Mouse (Mus musculus): ENCODE results near the gene Vps16. TPM values are rescaled to one million over a fixed set of nuclear protein-coding genes. Genes with fewer than 3 reads are reported as not detected.
A peak's percentile ranks its signal among the peaks of the same experiment; 100 is the strongest.

Gene Vps16
- polyA plus RNA-seq, 1 experiment, result 89.2 TPM

DNA sequence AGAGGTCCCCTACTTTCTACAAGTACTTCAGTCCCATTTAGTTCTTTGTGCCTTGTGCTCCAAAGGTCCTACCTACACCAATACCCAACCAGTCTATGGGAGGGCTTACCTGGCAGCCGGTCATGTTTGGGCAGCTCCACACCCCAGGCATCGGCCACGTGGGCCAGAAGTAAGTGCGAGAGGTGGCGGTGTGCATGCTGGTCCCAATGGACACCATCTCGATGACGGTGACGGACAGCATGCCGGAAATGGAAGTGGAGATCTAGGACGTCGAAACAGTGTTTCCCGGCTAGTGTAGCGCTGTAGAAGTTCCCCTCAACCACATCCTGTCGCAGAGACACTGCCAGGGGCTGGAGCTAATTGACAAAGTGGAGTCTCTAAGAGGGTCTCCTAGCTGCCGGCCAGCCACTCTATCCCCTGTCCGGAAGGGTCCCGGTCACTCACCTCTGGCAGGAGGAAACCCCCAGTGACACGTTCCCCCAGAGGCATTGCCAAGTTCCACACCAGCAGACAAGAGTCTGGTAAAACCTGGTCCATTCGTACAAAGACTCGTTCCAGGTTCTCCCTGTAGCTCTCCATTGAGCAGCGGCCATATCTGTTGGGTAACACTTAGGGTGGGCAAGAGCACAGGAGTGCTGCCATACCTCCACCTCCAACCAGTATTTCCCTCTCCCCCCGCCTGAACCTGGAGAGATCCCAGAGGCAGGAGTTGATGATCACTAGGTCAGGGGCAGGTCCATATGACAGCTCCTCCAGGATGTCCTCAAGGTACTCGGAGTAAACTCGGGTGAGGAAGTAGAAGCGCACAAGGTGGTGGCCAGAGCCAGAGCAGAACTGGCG is 2.1 kb upstream of the Vps16 start:
- DNase-seq (ENCODE audit: low spot score), result no peak

GRCm38 (mm10) chr2:130423397-130424125 is 578 bp upstream of the Vps16 start:
- no peak for DNase-seq (ENCODE audit: low spot score)

DNA sequence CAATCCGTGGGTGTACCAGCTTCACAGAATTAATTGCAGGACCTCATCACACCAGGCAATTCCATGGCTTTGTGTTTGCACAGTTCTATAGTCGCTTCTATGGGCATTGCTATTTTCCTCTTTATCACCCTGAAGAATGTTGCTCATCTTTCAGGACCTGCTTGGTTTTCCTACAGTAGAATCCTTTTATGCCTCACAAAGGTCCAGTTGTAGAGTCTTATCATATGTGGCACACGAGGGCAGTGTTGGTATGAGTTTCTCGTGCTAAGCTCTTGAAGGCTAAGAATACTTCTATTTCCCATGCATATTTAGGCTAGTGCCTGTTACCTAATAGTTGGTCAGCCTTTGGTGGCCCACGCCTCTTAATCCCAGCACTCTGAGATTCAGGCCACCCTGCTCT is 973 bp downstream of the Vps16 start:
- no peak for DNase-seq (ENCODE audit: low spot score)

DNA sequence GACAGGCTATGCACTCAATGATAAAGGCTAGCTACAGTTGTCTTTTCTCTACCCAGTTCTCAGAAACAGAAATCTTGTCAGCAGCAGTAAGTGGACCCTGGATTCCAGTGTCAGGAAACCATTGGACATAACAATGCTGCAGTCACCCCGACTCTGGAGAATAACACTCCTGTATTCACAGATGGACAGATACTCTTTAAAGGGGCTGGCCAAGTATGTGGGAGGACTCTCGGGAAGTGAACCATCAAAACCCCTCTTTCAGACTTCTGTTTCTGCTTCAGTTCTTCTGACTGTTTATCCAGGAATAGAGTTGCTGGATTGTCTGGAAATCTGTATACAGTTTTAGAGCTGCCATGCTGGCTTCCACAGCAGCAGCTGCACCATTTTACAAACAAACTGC is 5.7 kb downstream of the Vps16 start:
- DNase-seq (ENCODE audit: low spot score), result no peak

DNA sequence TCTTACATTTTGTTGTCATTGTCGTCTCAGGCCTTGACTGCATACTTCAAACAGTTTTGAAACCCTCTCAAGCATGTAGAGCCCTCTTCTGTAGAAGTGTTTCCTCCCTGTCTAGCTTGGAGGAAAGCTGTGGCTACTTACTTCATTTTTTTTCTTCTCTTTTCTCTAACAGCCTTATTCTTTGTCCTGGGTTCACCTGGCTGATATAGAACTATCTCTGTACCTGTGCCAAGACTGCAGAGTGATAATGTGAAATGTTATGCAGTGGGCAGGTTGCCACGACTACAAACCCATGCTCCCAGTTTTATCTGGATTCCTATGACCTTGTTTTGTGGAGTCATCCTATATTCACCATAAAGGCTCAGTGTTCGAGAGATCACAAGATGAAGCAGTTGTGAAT is 6.3 kb downstream of the Vps16 start:
- DNase-seq (ENCODE audit: low spot score), result no peak

GRCm38 (mm10) chr2:130432157-130432556 is 8.0 kb downstream of the Vps16 start:
- DNase-seq (ENCODE audit: low spot score), result no peak

GRCm38 (mm10) chr2:130433152-130433551 is 9.0 kb downstream of the Vps16 start:
- DNase-seq (ENCODE audit: low spot score), result no peak

DNA sequence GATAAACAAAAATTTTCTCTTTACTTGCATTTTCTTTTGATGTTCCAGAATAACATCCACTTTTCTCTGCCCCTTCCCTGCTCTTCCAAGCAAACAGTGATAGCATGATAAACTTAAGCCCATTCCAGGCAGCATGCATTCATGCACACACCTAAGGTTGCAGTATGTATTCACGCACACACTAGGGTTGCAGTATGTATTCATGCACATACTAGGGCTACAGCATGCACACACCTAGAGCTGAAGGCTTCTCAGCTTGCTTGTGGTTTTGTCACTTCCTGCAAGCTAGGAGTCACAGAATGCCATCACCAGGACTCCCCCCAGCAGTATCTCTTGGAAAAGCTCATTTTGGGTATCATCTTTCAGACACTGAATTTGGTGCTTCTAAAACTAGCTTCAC is 12.6 kb downstream of the Vps16 start:
- DNase-seq (ENCODE audit: low spot score), result no peak

- DNase-seq (ENCODE audit: low spot score), result no peak
Observed at GRCm38 (mm10) chr2:130438861-130439260, 14.7 kb downstream of the Vps16 start.

DNA sequence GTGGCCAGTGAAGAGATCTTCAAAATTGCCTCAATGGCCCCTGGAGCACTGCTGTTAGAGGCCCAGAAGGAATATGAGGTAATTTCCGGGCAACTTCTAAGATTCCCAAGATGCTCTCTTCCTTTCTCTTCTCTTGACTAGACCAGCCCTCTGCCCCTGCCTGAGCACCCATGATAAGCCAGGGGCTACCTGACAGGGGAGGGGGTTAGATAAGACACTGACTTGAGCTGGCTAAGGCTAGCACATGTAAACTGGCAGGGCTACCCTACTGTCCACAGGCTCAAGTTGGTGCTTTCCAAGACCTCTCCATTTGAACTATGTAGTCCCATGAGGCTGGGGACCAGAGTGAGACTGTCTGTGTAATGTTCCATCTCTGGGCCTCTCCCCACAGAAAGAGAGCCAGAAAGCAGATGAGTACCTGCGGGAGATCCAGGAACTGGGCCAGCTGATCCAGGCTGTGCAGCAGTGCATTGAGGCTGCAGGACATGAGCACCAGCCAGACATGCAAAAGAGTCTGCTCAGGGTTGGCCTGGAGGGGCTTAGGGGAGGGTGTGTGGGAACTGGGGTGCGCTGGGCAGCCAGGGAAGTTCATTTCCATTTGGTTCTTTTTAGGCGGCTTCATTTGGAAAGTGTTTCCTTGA is 15.8 kb downstream of the Vps16 start:
- no peak for DNase-seq (ENCODE audit: low spot score)

- DNase-seq (ENCODE audit: low spot score), result no peak
Observed at GRCm38 (mm10) chr2:130442162-130442561, 18.0 kb downstream of the Vps16 start.

DNA sequence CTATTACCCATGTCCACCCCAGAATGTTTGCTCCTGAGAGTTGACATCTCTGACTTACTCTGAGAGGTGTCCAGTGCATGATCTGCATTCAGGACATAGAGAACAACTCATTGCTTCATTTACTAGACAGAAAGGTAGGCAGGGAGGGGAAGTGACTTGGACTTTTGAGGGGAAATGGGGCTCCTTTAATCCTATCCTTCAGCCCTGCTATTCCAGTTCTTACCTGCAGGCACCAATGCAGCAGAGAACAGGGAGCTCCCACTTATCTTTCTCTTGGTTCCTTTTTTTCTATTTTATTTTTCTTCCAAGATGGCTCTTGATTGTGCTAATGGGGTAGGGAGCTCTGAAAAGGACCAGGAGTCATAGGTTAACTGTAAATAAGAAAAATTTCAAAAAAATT is 24.3 kb downstream of the Vps16 start:
- DNase-seq (ENCODE audit: low spot score), result no peak

DNA sequence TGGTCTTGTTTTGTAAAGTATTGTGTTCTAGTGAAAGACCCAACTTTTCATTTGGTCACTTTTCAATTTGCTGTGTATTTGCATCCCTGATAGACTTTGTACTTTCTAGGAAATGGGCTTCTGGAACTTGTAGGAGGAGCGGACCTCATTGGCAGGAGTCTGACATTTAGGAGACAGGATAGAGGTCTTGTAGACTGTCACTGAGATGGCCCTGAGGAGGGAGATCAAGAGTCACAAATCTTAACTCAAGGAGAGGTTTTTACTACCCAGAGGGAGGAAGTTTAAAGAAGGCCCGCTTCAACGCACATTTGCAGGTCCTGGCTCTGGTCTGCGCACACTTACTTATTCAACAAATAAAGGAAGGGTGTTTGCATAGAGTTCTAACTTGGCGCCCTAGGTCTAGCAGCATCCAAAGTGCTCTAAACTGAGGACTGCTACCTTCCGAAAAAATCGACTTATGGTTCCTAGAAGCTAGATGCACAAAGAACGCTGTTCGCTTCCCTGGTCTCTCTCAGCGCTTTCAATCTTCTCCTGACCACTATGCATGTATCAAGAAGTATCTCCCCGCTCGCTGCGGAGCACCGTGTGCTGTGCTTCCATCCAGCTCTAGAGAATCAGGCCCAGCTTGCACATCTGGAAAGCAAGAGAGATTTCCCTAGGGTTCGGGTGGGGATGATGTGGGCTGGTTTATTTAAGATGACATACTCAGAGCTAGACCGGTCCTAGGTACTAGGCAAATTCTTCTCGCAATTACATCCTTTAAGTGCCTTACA is 25.1 kb downstream of the Vps16 start:
- no peak for DNase-seq (ENCODE audit: low spot score)

GRCm38 (mm10) chr2:130449794-130450433 is 25.8 kb downstream of the Vps16 start, which contains the start of gene Ptpra:
Gene Ptpra (plus strand): TSS chr2:130450278.
- DNase-seq (ENCODE audit: low spot score), result peak; percentile 91

GRCm38 (mm10) chr2:130450434-130450796 is 26.3 kb downstream of the Vps16 start:
- DNase-seq (ENCODE audit: low spot score), result no peak

GRCm38 (mm10) chr2:130451086-130451726 is 27.1 kb downstream of the Vps16 start:
- DNase-seq (ENCODE audit: low spot score), result no peak

- DNase-seq (ENCODE audit: low spot score), result no peak
Observed at GRCm38 (mm10) chr2:130451727-130452090, 27.6 kb downstream of the Vps16 start.

DNA sequence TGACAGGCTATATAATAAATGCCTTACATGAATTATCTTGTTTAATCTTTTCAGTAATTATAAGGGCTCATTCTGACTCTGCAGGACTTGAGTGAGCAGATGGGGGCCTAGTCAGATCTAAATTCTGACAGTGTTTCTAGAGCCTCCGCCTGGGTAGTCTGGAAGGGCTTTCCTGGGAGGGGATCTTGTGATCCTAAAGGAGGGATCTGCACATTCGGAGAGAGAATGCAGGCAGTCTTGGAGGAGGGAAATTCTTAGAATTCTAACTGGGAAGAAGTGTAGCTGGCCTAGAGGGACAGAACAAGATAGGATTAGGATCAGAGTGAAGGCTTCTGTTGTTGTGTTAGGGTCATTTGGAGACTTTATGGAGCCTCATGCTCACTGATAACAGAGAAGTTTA is 28.1 kb downstream of the Vps16 start:
- DNase-seq (ENCODE audit: low spot score), result no peak

- DNase-seq (ENCODE audit: low spot score), result no peak
Observed at GRCm38 (mm10) chr2:130453421-130453820, 29.3 kb downstream of the Vps16 start.

DNA sequence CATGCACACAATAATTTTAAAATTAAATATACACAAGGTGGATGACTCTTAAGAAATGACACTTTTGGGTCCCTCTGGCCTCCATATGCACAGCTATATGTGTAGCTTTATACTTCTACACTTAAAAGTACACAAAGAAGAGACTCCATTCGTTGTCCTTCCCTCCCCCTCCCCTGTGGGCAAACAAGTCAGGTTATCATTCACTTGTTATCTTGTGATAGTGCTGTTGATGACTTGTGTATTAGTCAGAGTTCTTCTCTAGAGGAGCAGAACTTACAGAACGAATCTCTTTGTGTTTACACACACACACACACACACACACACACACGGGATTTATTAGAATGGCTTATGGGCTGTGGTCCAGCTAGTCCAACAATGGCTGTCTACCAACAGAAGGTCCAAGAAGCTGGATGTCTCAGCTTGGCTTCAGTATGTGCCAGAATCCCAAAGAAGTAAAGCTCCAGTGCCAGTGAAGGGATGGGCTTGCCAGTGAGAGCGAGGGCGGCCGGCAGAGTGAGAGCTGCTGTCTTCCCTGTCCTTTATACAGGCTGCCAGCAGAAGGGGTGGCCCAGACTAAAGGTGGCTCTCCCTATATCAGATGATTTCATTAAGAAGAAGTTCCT is 30.7 kb downstream of the Vps16 start:
- no peak for DNase-seq (ENCODE audit: low spot score)

DNA sequence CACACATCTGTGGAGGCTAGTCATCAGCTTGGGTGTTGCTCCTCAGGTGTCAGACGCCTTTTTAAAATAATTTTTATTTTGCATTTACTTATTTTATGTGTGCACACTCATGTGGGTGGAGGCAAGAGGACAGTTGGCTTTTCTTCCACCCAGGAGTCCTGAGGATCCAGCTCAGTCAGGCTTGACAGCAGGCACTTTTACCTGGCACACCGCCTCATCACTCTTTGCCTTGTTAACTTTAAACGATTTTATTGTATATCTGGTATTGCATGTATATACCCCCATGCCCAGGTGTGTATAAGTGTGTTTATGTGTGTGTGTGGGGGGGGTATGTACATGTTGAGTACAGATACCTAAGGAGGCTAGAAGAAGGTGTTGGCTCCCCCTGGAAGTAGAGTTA is 33.7 kb downstream of the Vps16 start:
- DNase-seq (ENCODE audit: low spot score), result no peak
